Mouse (Mus musculus) intestine, embryonic 16.5 days (tissue): ENCODE measurements around the gene Lactb. TPM values are rescaled to one million over a fixed set of nuclear protein-coding genes. Genes with fewer than 3 reads are reported as not detected.

Experiments used
- ATAC-seq: fragments of 200-750 bp; cut with Nextera tagmentation; 2 replicates; pipeline ENCODE4 v1.8.0; 2017; ENCODE audit warnings: moderate TSS enrichment, moderate library complexity
- H3K27ac ChIP-seq: fragments of 300-500 bp; sonication (generic); 2 replicates; pipeline ENCODE4 v1.5.1; 2014; ENCODE audit warnings: mild to moderate bottlenecking, low read length
- H3K27me3 ChIP-seq: fragments of 300-500 bp; sonication (generic); replicated peaks from 2 replicates; pipeline ENCODE4 v1.6.1; 2014; ENCODE audit warnings: low read length, control low read depth, mixed read lengths; ENCODE audit not compliant: control insufficient read depth, insufficient read depth
- H3K36me3 ChIP-seq: fragments of 300-500 bp; sonication (generic); 2 replicates; pipeline ENCODE4 v1.6.1; 2014; ENCODE audit warnings: low read length, control low read depth; ENCODE audit not compliant: control insufficient read depth, insufficient read depth
- H3K4me1 ChIP-seq: fragments of 300-500 bp; sonication (generic); 2 replicates; pipeline ENCODE4 v1.6.1; 2014; ENCODE audit warnings: low read length, control low read depth, mixed read lengths; ENCODE audit not compliant: control insufficient read depth, insufficient read depth
- H3K4me2 ChIP-seq: fragments of 300-500 bp; sonication (generic); 2 replicates; pipeline ENCODE4 v1.6.1; 2014; ENCODE audit warnings: low read depth, low read length, control low read depth
- H3K4me3 ChIP-seq: fragments of 300-500 bp; sonication (generic); 2 replicates; pipeline ENCODE4 v1.5.1; 2014; ENCODE audit warnings: mild to moderate bottlenecking, low read length
- H3K9ac ChIP-seq: fragments of 300-500 bp; sonication (generic); 2 replicates; pipeline ENCODE4 v1.6.1; 2014; ENCODE audit warnings: low read depth, low read length
- H3K9me3 ChIP-seq: fragments of 300-500 bp; sonication (generic); 2 replicates; pipeline ENCODE4 v1.6.1; 2016; ENCODE audit warnings: low read length, control low read depth; ENCODE audit not compliant: control insufficient read depth
- WGBS: fragments of 180-500 bp; shearing (Covaris S2); extraction: QIAGEN DNeasy Blood & Tissue Kit; methylation state at CpG from one replicate; pipeline ENCODE4 v1.1.7; 2014; 5-methylcytosine and 5-hydroxymethylcytosine counted together
- polyA plus RNA-seq: library from polyadenylated mRNA; unstranded; fragments of >200 nt; fragmentation: Nextera tagmentation; extraction: Ambion mirVana; gene quantifications from 2 replicates; pipeline ENCODE4 v1.2.1, GENCODE M21; 2015

Lactb gene
- polyA plus RNA-seq, 1 experiment from 2014 or later: 6.7 TPM

GRCm38 (mm10) chr9:66988198-66988887 is 13.1 kb upstream of the Lactb start:
- no peak overlapping the region for H3K9ac ChIP-seq
- H3K9me3 ChIP-seq: no peaks in the 10 kb centered on the region
- no peak overlapping the region for H3K4me3 ChIP-seq
- peak; percentile 53 for ATAC-seq
- H3K4me1 ChIP-seq: peaks cover 24% of the 10 kb centered on the region
- no peaks in the 10 kb centered on the region for H3K36me3 ChIP-seq
- H3K4me2 ChIP-seq: no peak overlapping the region
- WGBS: 42% methylated on average over 11 of the region's 11 CpGs
- no peaks in the 10 kb centered on the region for H3K27me3 ChIP-seq
- peak overlapping the region; percentile 88 for H3K27ac ChIP-seq

DNA sequence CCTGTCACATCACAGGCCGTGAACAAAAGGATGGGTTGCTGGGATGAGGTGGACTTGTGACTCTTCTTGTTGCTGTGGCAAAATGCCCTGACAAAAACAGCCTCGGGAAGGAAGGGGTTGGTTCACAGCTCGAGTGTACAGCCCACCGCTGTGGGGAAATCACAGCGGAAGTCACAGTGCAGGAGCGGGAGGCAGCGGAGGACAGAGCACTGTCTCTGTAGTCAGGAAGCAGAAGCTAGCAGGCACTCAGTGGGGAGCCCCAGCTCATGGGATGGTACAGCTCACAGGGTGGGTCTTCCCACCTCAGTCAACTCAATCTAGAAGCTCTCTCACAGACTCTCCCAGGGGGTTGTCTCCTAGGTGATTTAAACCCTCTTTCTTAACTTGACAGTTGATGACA is 10.1 kb upstream of the Lactb start:
- peaks cover 20% of the 10 kb centered on the region for H3K4me1 ChIP-seq
- H3K9ac ChIP-seq: no peak overlapping the region
- WGBS: 83% methylated on average over 7 of the region's 7 CpGs
- H3K4me2 ChIP-seq: no peak overlapping the region
- H3K36me3 ChIP-seq: no peaks in the 10 kb centered on the region
- H3K4me3 ChIP-seq: no peak overlapping the region
- no peaks in the 10 kb centered on the region for H3K9me3 ChIP-seq
- no peaks in the 10 kb centered on the region for H3K27me3 ChIP-seq
- no peak overlapping the region for H3K27ac ChIP-seq
- no peak for ATAC-seq

GRCm38 (mm10) chr9:66982085-66982484 is 6.8 kb upstream of the Lactb start:
- Histone ChIP-seq H3K36me3 (no peaks in the 10 kb centered on the region), H3K4me2 (no peak overlapping the region), H3K4me1 (no peaks in the 10 kb centered on the region), H3K9me3 (no peaks in the 10 kb centered on the region), H3K9ac (no peak overlapping the region), H3K27me3 (no peaks in the 10 kb centered on the region), H3K27ac (no peak overlapping the region), H3K4me3 (no peak overlapping the region)
- WGBS: 79% methylated on average over 7 of the region's 7 CpGs
- ATAC-seq: 0 out of 2 replicates have a peak, but pooled peaks have one; percentile 36

GRCm38 (mm10) chr9:66980458-66980857 is 5.2 kb upstream of the Lactb start:
- Histone ChIP-seq H3K4me3 (no peak overlapping the region), H3K4me2 (no peak overlapping the region), H3K9ac (no peak overlapping the region), H3K36me3 (no peaks in the 10 kb centered on the region), H3K27me3 (no peaks in the 10 kb centered on the region), H3K27ac (no peak overlapping the region), H3K9me3 (no peaks in the 10 kb centered on the region), H3K4me1 (peaks cover 2% of the 10 kb centered on the region; the same call in 1 of the 2 replicates)
- 14% methylated on average over 5 of the region's 5 CpGs for WGBS
- peak; percentile 49; the same call in 1 of the 2 replicates for ATAC-seq

GRCm38 (mm10) chr9:66978468-66978867 is 3.2 kb upstream of the Lactb start:
- peaks cover 2% of the 10 kb centered on the region; the same call in 1 of the 2 replicates for H3K4me1 ChIP-seq
- no peak overlapping the region for H3K9ac ChIP-seq
- H3K27me3 ChIP-seq: no peaks in the 10 kb centered on the region
- 78% methylated on average over 1 of the region's 1 CpGs for WGBS
- ATAC-seq: no peak
- H3K4me2 ChIP-seq: no peak overlapping the region
- no peak overlapping the region for H3K4me3 ChIP-seq
- no peaks in the 10 kb centered on the region for H3K36me3 ChIP-seq
- H3K9me3 ChIP-seq: no peaks in the 10 kb centered on the region
- H3K27ac ChIP-seq: no peak overlapping the region

GRCm38 (mm10) chr9:66977982-66978381 is 2.7 kb upstream of the Lactb start:
- H3K4me3 ChIP-seq: no peak overlapping the region
- no peaks in the 10 kb centered on the region for H3K36me3 ChIP-seq
- WGBS: 93% methylated on average over 1 of the region's 1 CpGs
- H3K9ac ChIP-seq: no peak overlapping the region
- H3K4me1 ChIP-seq: peaks cover 2% of the 10 kb centered on the region; the same call in 1 of the 2 replicates
- no peaks in the 10 kb centered on the region for H3K27me3 ChIP-seq
- no peak overlapping the region for H3K27ac ChIP-seq
- no peak for ATAC-seq
- no peak overlapping the region for H3K4me2 ChIP-seq
- H3K9me3 ChIP-seq: no peaks in the 10 kb centered on the region

DNA sequence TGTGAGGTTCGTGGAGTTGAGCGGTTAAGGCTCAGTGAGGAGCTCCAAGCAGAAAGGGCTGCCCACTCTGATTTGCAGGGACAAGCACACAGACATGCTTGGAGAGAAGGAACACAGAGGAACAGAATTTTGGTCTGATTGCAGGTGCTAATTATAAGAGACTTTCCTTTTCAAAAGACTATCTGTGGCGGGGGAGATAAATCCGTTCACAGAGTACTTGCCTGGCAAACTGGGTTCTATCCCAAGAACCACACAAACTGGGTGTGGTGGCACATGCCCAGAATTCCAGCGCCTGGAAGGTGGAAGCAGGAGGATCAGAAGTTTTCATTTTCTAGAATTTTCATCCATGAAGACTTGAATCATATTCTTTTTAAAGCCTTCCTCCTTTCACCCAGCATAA is 1.8 kb upstream of the Lactb start:
- WGBS: 76% methylated on average over 5 of the region's 5 CpGs

DNA sequence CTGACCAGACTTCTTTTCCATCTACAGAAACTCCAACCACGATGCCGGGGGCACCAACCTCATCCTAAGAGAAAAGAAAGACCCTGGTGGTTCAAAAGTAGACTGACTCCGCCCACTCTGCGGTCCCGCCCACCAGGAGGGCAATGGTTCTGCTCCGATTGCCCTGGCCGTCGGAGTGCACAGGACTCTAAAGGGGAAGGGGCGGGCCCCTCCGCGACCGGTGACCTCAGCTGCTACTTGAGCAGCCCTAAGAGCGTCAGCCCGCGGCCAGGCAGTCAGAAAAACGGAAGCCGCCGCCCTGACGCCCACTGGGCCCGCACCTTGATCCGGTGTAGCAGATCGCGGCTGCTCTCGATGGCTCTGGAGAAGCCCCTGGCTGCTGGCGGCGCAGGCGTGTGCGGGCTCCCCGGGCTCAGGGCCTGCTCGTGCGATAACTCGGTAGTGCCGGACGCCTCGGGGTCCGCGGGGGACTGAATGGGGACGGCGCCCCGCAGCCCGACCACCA is 511 bp downstream of the Lactb start:
- peak overlapping the region; percentile 80 for H3K27ac ChIP-seq
- peak overlapping the region; percentile 79 for H3K9ac ChIP-seq
- H3K4me3 ChIP-seq: peak overlapping the region; percentile 97
- H3K27me3 ChIP-seq: no peaks in the 10 kb centered on the region
- WGBS: under 1% methylated on average over 41 of the region's 41 CpGs
- H3K4me1 ChIP-seq: peaks cover 2% of the 10 kb centered on the region; the same call in 1 of the 2 replicates
- no peaks in the 10 kb centered on the region for H3K36me3 ChIP-seq
- H3K4me2 ChIP-seq: peak overlapping the region; percentile 77
- ATAC-seq: peak; percentile 86
- no peaks in the 10 kb centered on the region for H3K9me3 ChIP-seq

More for the DNA sequence above, 1.8 kb upstream of the Lactb start:
- Histone ChIP-seq H3K36me3 (no peaks in the 10 kb centered on the region), H3K9me3 (no peaks in the 10 kb centered on the region), H3K9ac (no peak overlapping the region), H3K27me3 (no peaks in the 10 kb centered on the region), H3K4me3 (no peak overlapping the region), H3K4me2 (no peak overlapping the region), H3K4me1 (peaks cover 2% of the 10 kb centered on the region; the same call in 1 of the 2 replicates), H3K27ac (no peak overlapping the region)
- ATAC-seq: no peak

GRCm38 (mm10) chr9:66971116-66971515 is 4.2 kb downstream of the Lactb start:
- 87% methylated on average over 8 of the region's 8 CpGs for WGBS

More at GRCm38 (mm10) chr9:66971116-66971515, 4.2 kb downstream of the Lactb start:
- Histone ChIP-seq H3K4me2 (no peak overlapping the region), H3K4me3 (no peak overlapping the region), H3K36me3 (no peaks in the 10 kb centered on the region), H3K9ac (no peak overlapping the region), H3K27ac (no peak overlapping the region), H3K9me3 (no peaks in the 10 kb centered on the region), H3K4me1 (peaks cover 2% of the 10 kb centered on the region; the same call in 1 of the 2 replicates), H3K27me3 (no peaks in the 10 kb centered on the region)
- ATAC-seq: no peak
